In genomic region chr6:21857843-21858242, GRCm38 (mm10) we compare ENCODE assay signal across 9 mouse cellular contexts. TPM values are rescaled to one million over a fixed set of nuclear protein-coding genes. Genes with fewer than 3 reads are reported as not detected.
DNase-seq lines count a peak whose midpoint lies in the region; ATAC-seq lines count a peak whose summit lies in the region.
"Had no signal": no experiment of that assay in that cellular context is flagged by ENCODE, and none has a peak within 500 bp of the region (broad histone marks: within the 10 kb centered on the region; RNA-seq: fewer than 3 reads in every experiment).

No protein-coding gene starts in this region.

- DNase-seq in embryonic facial prominence, embryonic 10.5 days (ENCODE audit: low spot score), result peak; percentile 22
- no peak for DNase-seq in yolk sac, embryonic 10.5 days (ENCODE audit: low spot score)
- no peak for DNase-seq in adrenal gland, adult 2 months
- no peak for DNase-seq in left cerebral cortex, adult 9 months (ENCODE audit: low spot score in 2 of 2)

- no peaks in the 10 kb centered on the region for H3K36me3 ChIP-seq in embryonic facial prominence, embryonic 10.5 days (replicated peaks)
- H3K36me3 ChIP-seq in hindbrain, embryonic 16.5 days (ENCODE audit: control insufficient read depth, insufficient read depth, low read length), result no peaks in the 10 kb centered on the region
- H3K36me3 ChIP-seq in midbrain, embryonic 13.5 days, result no peaks in the 10 kb centered on the region

- H3K9ac ChIP-seq in hindbrain, embryonic 16.5 days (ENCODE audit: low read depth, low read length), result no peak overlapping the region
- no peak overlapping the region for H3K9ac ChIP-seq in midbrain, embryonic 13.5 days (replicated peaks)

- H3K4me2 ChIP-seq in hindbrain, embryonic 16.5 days (ENCODE audit: low read length), result peak overlapping the region; percentile 24; the same call in 1 of the 2 replicates
- peak overlapping the region; percentile 14; the same call in 1 of the 2 replicates for H3K4me2 ChIP-seq in midbrain, embryonic 13.5 days (replicated peaks)

- peaks cover 11% of the 10 kb centered on the region for H3K4me1 ChIP-seq in brown adipose tissue, adult 24 weeks (ENCODE audit: control insufficient read depth, insufficient read depth, insufficient read length, low read length)
- peaks cover 28% of the 10 kb centered on the region for H3K4me1 ChIP-seq in embryonic facial prominence, embryonic 10.5 days
- H3K4me1 ChIP-seq in hindbrain, embryonic 16.5 days (ENCODE audit: control insufficient read depth, insufficient read depth, low read depth, low read length), result no peaks in the 10 kb centered on the region
- peaks cover 6% of the 10 kb centered on the region; the same call in 1 of the 2 replicates for H3K4me1 ChIP-seq in midbrain, embryonic 13.5 days (replicated peaks)

- H3K4me3 ChIP-seq in brown adipose tissue, adult 24 weeks (ENCODE audit: insufficient read depth, low read depth, low read length), result peak overlapping the region; percentile 55
- no peak overlapping the region for H3K4me3 ChIP-seq in embryonic facial prominence, embryonic 10.5 days
- no peak overlapping the region for H3K4me3 ChIP-seq in hindbrain, embryonic 16.5 days (ENCODE audit: low read length)
- no peak overlapping the region for H3K4me3 ChIP-seq in midbrain, embryonic 13.5 days (replicated peaks)

- H3K27me3 ChIP-seq in embryonic facial prominence, embryonic 10.5 days (replicated peaks; ENCODE audit: low read depth, poor library complexity, severe bottlenecking), result peaks cover 23% of the 10 kb centered on the region
- H3K27me3 ChIP-seq in hindbrain, embryonic 16.5 days (replicated peaks; ENCODE audit: control insufficient read depth, insufficient read depth, low read length), result no peaks in the 10 kb centered on the region
- 0 out of 2 replicates have a peak, but pooled peaks cover 4% of the 10 kb centered on the region for H3K27me3 ChIP-seq in midbrain, embryonic 13.5 days

- H3K27ac ChIP-seq in brown adipose tissue, adult 24 weeks (replicated peaks; ENCODE audit: low read depth, low read length), result peak overlapping the region; percentile 98
- no peak overlapping the region for H3K27ac ChIP-seq in embryonic facial prominence, embryonic 10.5 days (replicated peaks)
- H3K27ac ChIP-seq in hindbrain, embryonic 16.5 days (ENCODE audit: low read depth, low read length), result no peak overlapping the region
- H3K27ac ChIP-seq in midbrain, embryonic 13.5 days, result no peak overlapping the region

- no peaks in the 10 kb centered on the region for H3K9me3 ChIP-seq in embryonic facial prominence, embryonic 10.5 days
- H3K9me3 ChIP-seq in hindbrain, embryonic 16.5 days (ENCODE audit: control insufficient read depth, low read length), result no peaks in the 10 kb centered on the region
- H3K9me3 ChIP-seq in midbrain, embryonic 13.5 days, result no peaks in the 10 kb centered on the region

- ATAC-seq in hindbrain, embryonic 16.5 days, result peak; percentile 83
- ATAC-seq in midbrain, embryonic 13.5 days, result peak; percentile 83

- 27% methylated on average over 7 of the region's 7 CpGs for WGBS in embryonic facial prominence, embryonic 10.5 days
- WGBS in hindbrain, embryonic 16.5 days, result 11% methylated on average over 7 of the region's 7 CpGs
- WGBS in midbrain, embryonic 13.5 days, result 14% methylated on average over 7 of the region's 7 CpGs

RNA-seq across cellular contexts. Expression of gene Tspan12, which starts 5.5 kb away (rescaled TPM):
- 156 and 175 TPM in 2 replicates for polyA plus RNA-seq in brown adipose tissue, adult 24 weeks (2012; ENCODE audit: insufficient read depth, insufficient read length, missing spikeins)
- 63.8 and 64.9 TPM in 2 replicates for polyA plus RNA-seq in embryonic facial prominence, embryonic 10.5 days (2016; fragmentation: Nextera tagmentation; extraction: Ambion mirVana)
- polyA plus RNA-seq in hindbrain, embryonic 16.5 days (2015; fragmentation: Nextera tagmentation; extraction: Ambion mirVana), result 72.0 and 76.6 TPM in 2 replicates
- polyA plus RNA-seq in midbrain, embryonic 13.5 days (2015; fragmentation: Nextera tagmentation; extraction: Ambion mirVana), result 55.0 and 56.5 TPM in 2 replicates
- 100 to 1,000 TPM; 114 to 198 TPM for total RNA-seq in adrenal gland, adult 2 months (2021)
- 15.4 TPM in 2 replicates for polyA plus RNA-seq in adrenal gland, adult 2 months (2012; rRNA removed)
- total RNA-seq: megakaryocyte-erythroid progenitor cell, adult 5-6 weeks; MEL had no signal
